Mouse (Mus musculus) stomach, postnatal 0 days (tissue): Measurements from ENCODE around the gene Nos3.

Experiments used
- CTCF ChIP-seq: IDR thresholded peaks from 2 replicates; pipeline ENCODE4 v1.5.1; 2016; ENCODE audit warnings: antibody characterized with exemption, low read depth, mild to moderate bottlenecking, moderate library complexity
- EP300 ChIP-seq: optimal IDR thresholded peaks from 2 replicates; pipeline ENCODE3; 2016; ENCODE audit warnings: antibody characterized with exemption

DNA sequence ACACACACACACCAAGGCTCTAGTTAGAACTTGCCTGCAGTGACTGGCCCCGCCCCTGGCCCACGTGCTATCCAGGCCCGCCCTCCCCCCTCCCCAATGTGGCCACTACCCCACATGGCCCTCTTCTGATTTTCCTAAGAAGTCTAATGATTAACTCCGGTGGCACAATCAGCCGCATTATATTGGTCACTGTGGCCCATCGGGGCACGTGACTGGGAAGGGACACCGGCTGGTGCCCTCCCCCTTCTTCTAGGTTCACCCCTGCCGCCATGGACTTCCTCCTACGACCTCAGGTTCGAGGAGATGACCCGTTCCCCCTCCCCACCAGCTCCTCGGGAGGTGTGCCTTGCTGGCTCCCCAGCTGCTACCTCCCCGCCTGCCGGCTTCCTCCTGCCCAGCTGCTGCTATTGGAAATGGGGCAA lies 63.4 kb downstream of the Nos3 start:
- TF ChIP-seq CTCF = no peak
- TF ChIP-seq EP300 = no peak
